Mouse (Mus musculus) splenic B cell, adult 2 months (primary cell): Measurements from ENCODE around the gene Aebp2.
A peak's percentile ranks its signal among the peaks of the same experiment; 100 is the strongest.
"Not testable (repeated sequence)": the region's sequence is repeated elsewhere in the genome, so short reads cannot be mapped to it uniquely, and the experiment has no call there.

Experiments
- DNase-seq: peaks from one replicate; pipeline ENCODE4 v3.0.0-alpha.2; 2011; ENCODE audit warnings: low read depth, low spot score
- H3K27me3 ChIP-seq: 2 replicates; pipeline ENCODE4 v1.6.1; 2012; ENCODE audit warnings: mild to moderate bottlenecking, low read length, moderate library complexity, mixed read lengths; ENCODE audit not compliant: control insufficient read depth, poor library complexity, insufficient read depth, severe bottlenecking
- H3K36me3 ChIP-seq: 2 replicates; pipeline ENCODE4 v1.6.1; 2012; ENCODE audit warnings: mild to moderate bottlenecking, low read length, moderate library complexity, mixed read lengths; ENCODE audit not compliant: control insufficient read depth, poor library complexity, insufficient read depth, severe bottlenecking

Gene Aebp2

DNA sequence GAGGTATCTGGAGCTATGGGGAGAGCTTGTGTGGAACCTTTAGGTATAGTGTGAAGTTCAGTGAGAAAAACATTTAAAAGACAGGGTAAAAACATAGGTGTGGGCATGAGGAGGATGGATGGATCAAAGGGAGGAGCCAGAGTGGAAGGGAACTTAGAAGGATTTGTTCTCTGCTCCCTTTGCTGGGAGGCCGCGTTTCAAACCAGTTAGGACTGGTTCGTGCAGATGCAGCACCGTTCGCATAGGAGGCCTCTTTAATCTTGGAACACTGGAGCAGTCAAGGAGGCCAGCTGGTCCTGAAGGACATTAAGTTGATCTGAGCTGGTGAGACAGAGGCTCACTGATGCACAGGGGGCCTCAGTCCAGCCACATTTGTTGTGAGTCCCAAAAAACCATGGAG is 23.1 kb upstream of the Aebp2 start:
- no peak for DNase-seq
- no peaks in the 10 kb centered on the region for H3K36me3 ChIP-seq

DNA sequence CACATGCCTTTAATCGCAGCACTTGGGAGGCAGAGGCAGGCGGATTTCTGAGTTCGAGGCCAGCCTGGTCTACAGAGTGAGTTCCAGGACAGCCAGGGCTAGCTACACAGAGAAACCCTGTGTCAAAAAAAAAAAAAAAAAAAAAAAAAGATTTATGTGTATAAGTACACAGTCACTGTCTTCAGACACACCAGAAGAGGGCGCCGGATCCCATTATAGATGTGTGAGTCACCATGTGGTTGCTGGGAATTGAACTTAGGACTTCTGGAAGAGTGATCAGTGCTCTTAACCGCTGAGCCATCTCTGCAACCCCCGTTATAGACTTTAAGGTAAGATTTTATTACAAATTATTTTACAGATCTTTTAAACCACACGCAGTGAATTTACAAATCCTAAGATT is 21.8 kb upstream of the Aebp2 start:
- not testable (repeated sequence) for DNase-seq, H3K36me3 ChIP-seq, H3K27me3 ChIP-seq

More for the DNA sequence above, 23.1 kb upstream of the Aebp2 start:
- H3K27me3 ChIP-seq, result no peaks in the 10 kb centered on the region

- no peaks in the 10 kb centered on the region for H3K27me3 ChIP-seq
- no peaks in the 10 kb centered on the region for H3K36me3 ChIP-seq
- no peak for DNase-seq
Measured at GRCm38 (mm10) chr6:140601175-140601574, 21.3 kb upstream of the Aebp2 start.

DNA sequence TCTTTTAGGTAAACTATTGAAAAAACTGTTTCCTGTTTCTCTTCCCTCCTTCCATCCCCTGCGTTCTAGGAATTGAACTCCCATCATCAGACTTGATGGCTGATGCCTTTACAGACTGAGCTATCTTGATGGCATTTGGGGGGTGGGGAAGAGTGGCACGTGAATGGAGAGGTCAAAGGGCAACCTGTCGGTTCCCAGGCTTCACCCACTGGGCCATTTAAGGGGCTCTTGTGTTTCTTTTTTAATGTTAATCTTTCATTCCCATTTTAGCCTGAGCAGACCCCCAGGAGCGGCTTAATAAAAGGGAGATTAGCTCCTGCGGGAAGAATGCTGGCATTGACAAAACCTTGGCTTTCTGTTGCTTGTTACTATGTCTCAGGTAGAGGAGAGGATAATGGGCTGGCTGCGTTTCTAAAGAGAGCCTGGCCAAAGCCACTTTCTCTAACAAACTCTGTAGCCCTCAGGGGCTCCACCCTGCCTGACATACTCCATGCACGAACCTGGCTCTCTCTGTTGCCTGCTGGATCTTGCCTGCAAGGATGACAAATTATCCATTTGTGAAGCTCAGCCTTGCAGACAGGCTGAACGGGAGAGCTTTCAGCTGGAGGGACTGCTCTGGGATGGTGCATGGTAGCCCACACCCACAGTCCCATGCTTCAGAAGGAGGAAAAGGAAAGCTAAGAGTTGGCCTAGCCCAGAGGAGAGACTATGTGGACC is 19.1 kb upstream of the Aebp2 start:
- no peaks in the 10 kb centered on the region for H3K36me3 ChIP-seq
- H3K27me3 ChIP-seq, result no peaks in the 10 kb centered on the region
- DNase-seq, result no peak

DNA sequence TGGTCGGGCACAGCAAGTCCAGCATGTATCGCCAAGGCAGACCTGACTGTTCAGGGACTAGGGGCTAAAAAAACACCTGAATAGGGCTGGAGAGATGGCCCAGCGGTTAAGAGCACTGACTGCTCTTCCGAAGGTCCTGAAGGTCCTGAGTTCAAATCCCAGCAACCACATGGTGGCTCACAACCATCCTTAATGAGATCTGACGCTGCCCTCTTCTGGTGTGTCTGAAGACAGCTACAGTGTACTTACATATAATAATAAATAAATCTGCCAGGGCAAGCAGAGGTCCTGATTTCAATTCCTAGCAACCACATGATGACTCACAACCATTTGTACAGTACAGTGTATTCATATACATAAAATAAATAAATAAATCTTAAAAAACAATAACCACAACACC is 17.3 kb upstream of the Aebp2 start:
- not testable (repeated sequence) for DNase-seq, H3K27me3 ChIP-seq, H3K36me3 ChIP-seq

GRCm38 (mm10) chr6:140605732-140606131 is 16.7 kb upstream of the Aebp2 start:
- H3K36me3 ChIP-seq, result no peaks in the 10 kb centered on the region
- DNase-seq, result no peak
- no peaks in the 10 kb centered on the region for H3K27me3 ChIP-seq

- Histone ChIP-seq H3K27me3 (no peaks in the 10 kb centered on the region), H3K36me3 (no peaks in the 10 kb centered on the region)
- no peak for DNase-seq
Measured at GRCm38 (mm10) chr6:140606534-140606933, 15.9 kb upstream of the Aebp2 start.

GRCm38 (mm10) chr6:140608666-140609065 is 13.8 kb upstream of the Aebp2 start:
- Histone ChIP-seq H3K27me3 (no peaks in the 10 kb centered on the region), H3K36me3 (no peaks in the 10 kb centered on the region)
- no peak for DNase-seq

DNA sequence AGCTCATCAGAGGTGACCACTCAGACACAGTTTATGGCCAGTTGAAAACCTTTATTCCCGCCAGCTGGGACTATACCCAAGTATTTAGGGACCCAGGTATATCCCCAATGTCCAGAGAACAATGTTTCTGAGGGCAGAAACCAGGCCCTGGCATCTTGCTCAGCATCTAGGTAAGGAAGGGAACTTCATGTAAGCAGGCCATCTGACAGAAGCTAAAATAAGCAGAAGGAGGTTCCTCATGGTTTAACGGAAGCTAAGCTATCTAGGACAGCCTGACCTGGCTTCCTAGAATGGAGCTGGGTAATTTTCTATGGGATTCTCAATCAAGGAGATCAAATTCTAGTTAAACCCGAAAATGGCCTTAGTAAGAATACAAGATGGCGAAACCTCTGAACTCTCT is 12.9 kb upstream of the Aebp2 start:
- Histone ChIP-seq H3K27me3 (no peaks in the 10 kb centered on the region), H3K36me3 (no peaks in the 10 kb centered on the region)
- no peak for DNase-seq

DNA sequence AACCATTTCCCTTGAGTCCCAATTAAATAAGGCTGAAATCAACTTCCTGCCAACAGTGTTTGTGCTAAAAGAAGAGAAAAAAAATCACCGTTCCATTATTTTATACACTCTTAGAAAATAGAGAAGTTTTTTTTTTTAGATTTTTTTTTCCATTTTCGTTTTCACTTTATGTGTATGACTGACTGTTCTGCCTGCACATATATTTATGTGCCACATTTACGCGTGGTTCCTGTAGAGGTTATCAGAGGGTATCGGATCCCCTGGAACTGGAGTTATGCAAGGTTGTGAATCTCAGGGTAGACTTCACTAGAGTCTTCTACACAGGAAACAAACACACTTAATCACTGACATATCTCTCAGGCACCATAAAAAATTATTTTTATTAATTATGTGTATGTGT is 12.3 kb upstream of the Aebp2 start:
- Histone ChIP-seq H3K36me3 (no peaks in the 10 kb centered on the region), H3K27me3 (no peaks in the 10 kb centered on the region)
- peak; percentile 44 for DNase-seq

DNA sequence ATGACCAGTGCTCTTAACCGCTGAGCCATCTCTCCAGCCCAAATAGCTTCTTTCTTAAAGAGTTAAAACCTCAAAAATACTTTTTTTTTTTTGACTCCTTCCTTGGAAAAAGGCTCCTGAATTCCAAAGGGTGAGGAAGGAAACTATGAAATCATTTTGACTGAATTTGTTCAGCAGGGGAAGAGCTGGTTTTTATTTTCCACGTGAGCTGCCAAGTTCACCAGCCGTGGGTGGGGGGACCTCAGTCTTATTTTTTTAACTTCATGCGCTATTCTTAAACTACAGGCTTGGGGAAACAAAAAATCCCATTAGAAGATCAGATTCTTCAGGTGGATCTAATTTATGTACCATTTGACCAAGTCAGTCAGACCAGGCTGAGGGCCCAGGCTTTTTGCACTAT is 11.2 kb upstream of the Aebp2 start:
- H3K27me3 ChIP-seq, result no peaks in the 10 kb centered on the region
- no peak for DNase-seq
- H3K36me3 ChIP-seq, result no peaks in the 10 kb centered on the region

GRCm38 (mm10) chr6:140611893-140612473 is 10.5 kb upstream of the Aebp2 start:
- DNase-seq, result no peak
- H3K27me3 ChIP-seq, result no peaks in the 10 kb centered on the region
- H3K36me3 ChIP-seq, result no peaks in the 10 kb centered on the region

DNA sequence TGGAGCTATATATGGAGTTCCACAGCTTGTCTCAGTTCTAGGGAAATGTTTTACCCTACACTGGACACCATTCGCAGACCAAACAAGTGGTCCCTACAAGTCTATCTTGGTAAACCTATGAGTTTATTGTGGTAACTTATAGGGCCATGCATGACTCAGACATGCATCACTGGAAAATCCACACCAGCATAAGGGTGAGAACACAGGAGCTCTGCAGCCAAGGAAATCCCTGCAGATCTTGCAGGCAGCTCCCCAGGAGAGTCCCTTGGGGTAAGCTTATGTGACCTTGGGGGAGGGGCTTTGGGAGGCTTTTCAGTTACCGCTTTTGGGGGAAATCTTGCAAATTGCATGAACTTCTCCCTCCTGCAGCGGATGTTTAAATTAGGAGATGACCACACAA is 8.6 kb upstream of the Aebp2 start:
- Histone ChIP-seq H3K36me3 (no peaks in the 10 kb centered on the region), H3K27me3 (no peaks in the 10 kb centered on the region)
- no peak for DNase-seq

GRCm38 (mm10) chr6:140614711-140615110 is 7.8 kb upstream of the Aebp2 start:
- DNase-seq, result no peak
- H3K36me3 ChIP-seq, result no peaks in the 10 kb centered on the region

GRCm38 (mm10) chr6:140620531-140621349 is 1.7 kb upstream of the Aebp2 start:
- DNase-seq, result peak; percentile 12
- no peaks in the 10 kb centered on the region for H3K36me3 ChIP-seq
- H3K27me3 ChIP-seq, result no peaks in the 10 kb centered on the region

More at GRCm38 (mm10) chr6:140614711-140615110, 7.8 kb upstream of the Aebp2 start:
- no peaks in the 10 kb centered on the region for H3K27me3 ChIP-seq
